Mouse (Mus musculus): ENCODE results near the gene Mesd.

DNA sequence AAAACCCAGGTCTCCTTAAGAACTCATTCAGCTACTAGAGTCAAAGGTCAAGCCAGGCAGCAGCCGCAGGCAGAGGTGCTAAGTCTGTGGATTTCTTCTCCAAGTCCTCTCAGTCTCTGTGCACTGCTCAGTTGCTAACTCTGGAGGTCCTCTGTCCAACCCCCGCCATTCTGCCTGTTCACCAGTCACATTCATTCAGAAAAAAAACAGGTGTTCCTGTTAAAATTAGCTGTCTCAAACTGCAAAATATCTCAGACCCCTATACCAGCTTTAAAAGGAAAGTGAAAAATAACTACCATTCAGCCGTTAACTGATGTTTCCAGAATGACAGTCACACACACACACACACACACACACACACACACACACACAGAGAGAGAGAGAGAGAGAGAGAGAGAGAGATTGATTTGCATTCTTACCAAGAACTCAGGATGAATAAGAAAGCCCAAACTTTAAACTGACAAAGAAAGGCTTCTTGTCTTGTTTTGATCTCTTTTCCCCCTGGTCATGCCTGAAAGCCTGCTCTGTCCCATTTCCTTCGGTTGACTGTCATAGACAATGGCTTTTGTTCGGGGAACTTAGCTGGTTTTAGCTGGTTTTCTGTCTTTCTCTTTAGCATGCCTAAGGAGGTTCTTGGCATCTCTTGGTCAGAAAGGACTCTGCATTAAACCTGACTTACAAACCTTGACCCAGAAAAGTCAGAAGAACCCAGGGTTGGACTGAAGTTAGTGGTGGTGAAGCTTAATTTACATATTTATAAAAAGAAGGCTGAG lies 5.4 kb upstream of the Mesd start:
- TF ChIP-seq CTCF (IDR thresholded peaks at IDR 0.05; ENCODE audit: low read depth): no peak
- TF ChIP-seq EP300 (optimal IDR thresholded peaks at IDR 0.05): no peak
